Mouse (Mus musculus) limb, embryonic 15.5 days (tissue): ENCODE data around the gene Dus1l. TPM values are rescaled to one million over a fixed set of nuclear protein-coding genes. Genes with fewer than 3 reads are reported as not detected.

Experiments used
- ATAC-seq: fragments of 200-750 bp; cut with Nextera tagmentation; 2 replicates; pipeline ENCODE4 v1.8.0; 2017; ENCODE audit warnings: low read depth, moderate TSS enrichment; ENCODE audit not compliant: insufficient number of reproducible peaks, low FRiP score, low TSS enrichment
- H3K27ac ChIP-seq: fragments of 300-500 bp; sonication (generic); 2 replicates; pipeline ENCODE4 v1.5.1; 2015; ENCODE audit warnings: moderate library complexity, mild to moderate bottlenecking, inconsistent platforms
- H3K27me3 ChIP-seq: fragments of 300-500 bp; sonication (generic); 2 replicates; pipeline ENCODE4 v1.6.1; 2015; ENCODE audit warnings: inconsistent platforms
- H3K36me3 ChIP-seq: fragments of 300-500 bp; sonication (generic); 2 replicates; pipeline ENCODE4 v1.6.1; 2015; ENCODE audit warnings: inconsistent platforms
- H3K4me1 ChIP-seq: fragments of 300-500 bp; sonication (generic); 2 replicates; pipeline ENCODE4 v1.6.1; 2015; ENCODE audit warnings: inconsistent platforms
- H3K4me2 ChIP-seq: fragments of 300-500 bp; sonication (generic); 2 replicates; pipeline ENCODE4 v1.6.1; 2015; ENCODE audit warnings: mild to moderate bottlenecking, inconsistent platforms
- H3K4me3 ChIP-seq: fragments of 300-500 bp; sonication (generic); 2 replicates; pipeline ENCODE4 v1.5.1; 2015; ENCODE audit warnings: mild to moderate bottlenecking, inconsistent platforms
- H3K9ac ChIP-seq: fragments of 300-500 bp; sonication (generic); 2 replicates; pipeline ENCODE4 v1.6.1; 2015; ENCODE audit warnings: inconsistent platforms
- H3K9me3 ChIP-seq: fragments of 300-500 bp; sonication (generic); 2 replicates; pipeline ENCODE4 v1.6.1; 2016; ENCODE audit warnings: inconsistent platforms
- WGBS: fragments of 180-500 bp; shearing (Covaris S2); methylation state at CpG from one replicate; pipeline ENCODE4 v1.1.7; 2015; 5-methylcytosine and 5-hydroxymethylcytosine counted together
- polyA plus RNA-seq: library from polyadenylated mRNA; unstranded; fragments of >200 nt; fragmentation: Nextera tagmentation; extraction: Ambion mirVana; gene quantifications from 2 replicates; pipeline ENCODE4 v1.2.1, GENCODE M21; 2015

Dus1l gene
- polyA plus RNA-seq, 1 experiment from 2014 or later = 61.9 TPM

GRCm38 (mm10) chr11:120808010-120808409 lies 11.8 kb upstream of the Dus1l start:
- Histone ChIP-seq H3K36me3 (peaks cover 82% of the 10 kb centered on the region), H3K27me3 (no peaks in the 10 kb centered on the region), H3K4me3 (no peak overlapping the region), H3K27ac (no peak overlapping the region), H3K4me2 (no peak overlapping the region), H3K4me1 (no peaks in the 10 kb centered on the region), H3K9ac (no peak overlapping the region), H3K9me3 (no peaks in the 10 kb centered on the region)
- whole genome bisulfite sequencing = 92% methylated on average over 12 of the region's 12 CpGs
- no peak for ATAC-seq

GRCm38 (mm10) chr11:120805375-120806298 lies 9.4 kb upstream of the Dus1l start:
- Histone ChIP-seq H3K9me3 (no peaks in the 10 kb centered on the region), H3K27me3 (no peaks in the 10 kb centered on the region), H3K4me2 (no peak overlapping the region), H3K4me1 (peaks cover 2% of the 10 kb centered on the region), H3K4me3 (no peak overlapping the region), H3K9ac (no peak overlapping the region), H3K27ac (no peak overlapping the region), H3K36me3 (peaks cover 58% of the 10 kb centered on the region)
- ATAC-seq = no peak
- 80% methylated on average over 7 of the region's 7 CpGs for WGBS

GRCm38 (mm10) chr11:120804769-120805168 lies 8.6 kb upstream of the Dus1l start:
- no peak for ATAC-seq
- peaks cover 10% of the 10 kb centered on the region for H3K4me1 ChIP-seq
- H3K27ac ChIP-seq = no peak overlapping the region
- no peaks in the 10 kb centered on the region for H3K9me3 ChIP-seq
- H3K36me3 ChIP-seq = peaks cover 49% of the 10 kb centered on the region
- no peak overlapping the region for H3K4me3 ChIP-seq
- H3K9ac ChIP-seq = no peak overlapping the region
- H3K27me3 ChIP-seq = no peaks in the 10 kb centered on the region
- H3K4me2 ChIP-seq = no peak overlapping the region
- 72% methylated on average over 4 of the region's 4 CpGs for WGBS

GRCm38 (mm10) chr11:120804274-120804673 lies 8.1 kb upstream of the Dus1l start:
- Histone ChIP-seq H3K4me2 (no peak overlapping the region), H3K9me3 (no peaks in the 10 kb centered on the region), H3K9ac (no peak overlapping the region), H3K27me3 (no peaks in the 10 kb centered on the region), H3K4me1 (peaks cover 10% of the 10 kb centered on the region), H3K36me3 (peaks cover 44% of the 10 kb centered on the region), H3K4me3 (no peak overlapping the region), H3K27ac (no peak overlapping the region)
- ATAC-seq = no peak
- 75% methylated on average over 7 of the region's 7 CpGs for WGBS

DNA sequence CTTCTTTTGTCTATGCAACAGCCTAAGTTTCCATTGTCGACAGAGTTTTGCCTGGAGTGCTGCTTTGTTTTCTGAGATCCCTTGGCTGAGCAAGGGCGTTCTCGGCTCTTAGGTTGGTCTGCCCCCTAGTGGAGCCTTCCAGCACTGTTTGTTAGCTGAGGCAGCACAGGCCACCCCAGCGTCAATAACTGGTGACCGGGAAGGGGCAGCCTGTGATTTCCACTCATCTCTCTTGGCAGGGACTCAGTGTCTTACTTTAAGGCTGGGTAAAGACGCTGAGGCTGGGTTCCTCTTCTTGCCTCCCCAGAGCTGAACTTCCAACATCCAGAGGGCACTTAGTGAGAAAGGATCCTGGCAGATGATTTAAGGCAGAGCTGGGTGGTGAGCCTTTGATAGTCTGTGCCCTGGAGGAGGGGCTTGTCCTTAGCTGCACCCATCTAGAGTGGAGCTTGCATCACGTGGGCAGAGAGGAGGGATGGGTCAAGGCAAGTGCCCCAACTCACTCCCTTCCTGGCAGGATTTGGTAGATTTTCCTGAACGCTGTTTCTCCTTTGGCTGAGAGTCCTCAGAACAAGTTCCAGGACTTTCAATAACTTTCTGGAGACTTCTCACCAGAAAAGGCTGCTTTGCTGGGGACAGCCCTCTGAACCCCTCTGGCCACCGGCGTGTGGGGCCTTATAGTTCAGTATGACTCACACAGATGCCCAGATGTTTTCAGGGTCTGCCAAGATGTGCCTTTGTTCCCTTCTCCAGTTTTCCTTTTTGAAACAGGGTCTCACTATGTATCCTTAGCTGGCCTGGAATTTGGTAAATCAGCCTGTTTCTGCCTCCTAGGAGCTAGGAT lies 4.1 kb upstream of the Dus1l start:
- no peak overlapping the region for H3K9ac ChIP-seq
- peaks cover 20% of the 10 kb centered on the region for H3K4me1 ChIP-seq
- no peak overlapping the region for H3K4me3 ChIP-seq
- peak overlapping the region; percentile 8; the same call in 1 of the 2 replicates for H3K4me2 ChIP-seq
- no peaks in the 10 kb centered on the region for H3K9me3 ChIP-seq
- H3K27ac ChIP-seq = peak overlapping the region; percentile 60
- WGBS = 5% methylated on average over 10 of the region's 10 CpGs
- H3K36me3 ChIP-seq = peaks cover 5% of the 10 kb centered on the region; the same call in 1 of the 2 replicates
- ATAC-seq = peak; percentile 69
- H3K27me3 ChIP-seq = no peaks in the 10 kb centered on the region

- Histone ChIP-seq H3K36me3 (peaks cover 4% of the 10 kb centered on the region), H3K27ac (peak overlapping the region; percentile 60; the same call in 1 of the 2 replicates), H3K9ac (no peak overlapping the region), H3K9me3 (no peaks in the 10 kb centered on the region), H3K4me2 (no peak overlapping the region), H3K27me3 (no peaks in the 10 kb centered on the region), H3K4me1 (peaks cover 29% of the 10 kb centered on the region), H3K4me3 (no peak overlapping the region)
- no peak for ATAC-seq
- WGBS = 64% methylated on average over 6 of the region's 6 CpGs
Measured at GRCm38 (mm10) chr11:120799316-120799890, 3.2 kb upstream of the Dus1l start.

DNA sequence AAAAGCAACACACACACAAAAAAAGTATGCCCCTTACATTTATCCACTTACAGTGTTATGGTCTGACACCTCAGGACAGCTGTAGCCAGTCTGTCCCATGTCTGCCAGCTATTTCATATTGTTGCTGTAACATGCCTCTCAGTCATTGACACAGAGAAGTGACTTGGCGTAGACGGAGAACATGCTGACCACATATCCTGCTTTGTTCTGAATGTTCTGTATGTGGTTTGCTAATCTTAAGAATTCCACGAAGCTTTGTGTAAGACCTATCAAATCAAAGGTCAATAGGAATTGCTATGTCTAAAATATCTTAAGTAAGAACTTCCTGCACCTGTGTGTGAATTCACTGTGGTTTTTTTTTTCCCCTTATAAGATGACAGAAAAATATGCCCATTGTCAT lies 2.0 kb upstream of the Dus1l start:
- no peak overlapping the region for H3K4me2 ChIP-seq
- 91% methylated on average over 3 of the region's 3 CpGs for WGBS

GRCm38 (mm10) chr11:120796614-120796946 lies 377 bp upstream of the Dus1l start:
- H3K36me3 ChIP-seq = peaks cover 32% of the 10 kb centered on the region
- H3K9ac ChIP-seq = no peak overlapping the region
- no peak for ATAC-seq
- WGBS = 31% methylated on average over 8 of the region's 8 CpGs
- H3K27me3 ChIP-seq = no peaks in the 10 kb centered on the region
- H3K9me3 ChIP-seq = no peaks in the 10 kb centered on the region
- peak overlapping the region; percentile 68 for H3K27ac ChIP-seq
- peak overlapping the region; percentile 90 for H3K4me2 ChIP-seq
- peaks cover 32% of the 10 kb centered on the region for H3K4me1 ChIP-seq
- peak overlapping the region; percentile 100 for H3K4me3 ChIP-seq

More for the DNA sequence above, 2.0 kb upstream of the Dus1l start:
- Histone ChIP-seq H3K9ac (no peak overlapping the region), H3K36me3 (peaks cover 16% of the 10 kb centered on the region), H3K27me3 (no peaks in the 10 kb centered on the region), H3K4me1 (peaks cover 32% of the 10 kb centered on the region), H3K4me3 (no peak overlapping the region), H3K9me3 (no peaks in the 10 kb centered on the region), H3K27ac (no peak overlapping the region)
- ATAC-seq = no peak

GRCm38 (mm10) chr11:120792652-120793051 lies 3.6 kb downstream of the Dus1l start:
- Histone ChIP-seq H3K9me3 (no peaks in the 10 kb centered on the region), H3K9ac (no peak overlapping the region), H3K4me2 (no peak overlapping the region), H3K27ac (no peak overlapping the region), H3K36me3 (peaks cover 69% of the 10 kb centered on the region), H3K4me1 (peaks cover 22% of the 10 kb centered on the region), H3K27me3 (no peaks in the 10 kb centered on the region), H3K4me3 (no peak overlapping the region)
- no peak for ATAC-seq
- 93% methylated on average over 9 of the region's 9 CpGs for WGBS

DNA sequence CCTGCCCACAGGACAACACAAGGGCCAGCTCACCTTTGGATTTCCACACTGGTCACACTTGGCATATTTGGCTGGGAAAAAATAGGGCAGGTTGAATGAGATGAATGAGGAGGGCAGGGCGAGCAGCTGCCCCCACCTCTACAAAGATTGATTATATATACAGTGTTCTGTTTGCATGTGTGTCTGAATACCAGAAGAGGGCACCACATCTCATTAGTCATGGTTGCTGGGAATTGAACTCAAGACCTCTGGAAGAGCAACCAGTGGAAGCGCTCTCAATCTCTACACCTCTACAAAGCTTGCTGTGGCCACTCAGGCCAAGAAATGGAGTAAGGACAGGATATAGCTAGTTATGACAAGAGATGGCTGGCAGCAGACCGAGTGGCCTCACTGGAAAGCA lies 6.4 kb downstream of the Dus1l start:
- Histone ChIP-seq H3K9ac (no peak overlapping the region), H3K4me3 (no peak overlapping the region), H3K36me3 (peaks cover 86% of the 10 kb centered on the region), H3K27ac (no peak overlapping the region), H3K4me1 (peaks cover 19% of the 10 kb centered on the region), H3K9me3 (no peaks in the 10 kb centered on the region), H3K4me2 (no peak overlapping the region), H3K27me3 (no peaks in the 10 kb centered on the region)
- 87% methylated on average over 3 of the region's 3 CpGs for WGBS
- no peak for ATAC-seq

- 79% methylated on average over 4 of the region's 4 CpGs for WGBS
- H3K9ac ChIP-seq = no peak overlapping the region
- H3K4me1 ChIP-seq = peaks cover 18% of the 10 kb centered on the region
- no peak overlapping the region for H3K4me2 ChIP-seq
- no peak for ATAC-seq
- H3K27me3 ChIP-seq = no peaks in the 10 kb centered on the region
- H3K36me3 ChIP-seq = peaks cover 82% of the 10 kb centered on the region
- H3K27ac ChIP-seq = no peak overlapping the region
- H3K4me3 ChIP-seq = no peak overlapping the region
- H3K9me3 ChIP-seq = no peaks in the 10 kb centered on the region
Measured at GRCm38 (mm10) chr11:120789355-120789754, 6.8 kb downstream of the Dus1l start.
